8 mouse cellular contexts compared by ENCODE assay signal in genomic region chr17:80206301-80206670, GRCm38 (mm10). TPM values are rescaled to one million over a fixed set of nuclear protein-coding genes. Genes with fewer than 3 reads are reported as not detected.
A peak's percentile ranks its signal among the peaks of the same experiment; 100 is the strongest.
DNase-seq lines count a peak whose midpoint lies in the region; ATAC-seq and TF ChIP-seq lines count a peak whose summit lies in the region.

No protein-coding gene starts in this region.

- H3K4me3 ChIP-seq in gastrocnemius, adult 2 months, result peak overlapping the region; percentile 90
- H3K4me3 ChIP-seq in embryonic facial prominence, embryonic 13.5 days, result peak overlapping the region; percentile 90
- peak overlapping the region; percentile 98 for H3K4me3 ChIP-seq in intestine, postnatal 0 days (ENCODE audit: low read depth, low read length)
- H3K4me3 ChIP-seq in midbrain, embryonic 13.5 days (replicated peaks), result peak overlapping the region; percentile 83

- peak overlapping the region; percentile 98 for H3K9ac ChIP-seq in embryonic facial prominence, embryonic 13.5 days
- H3K9ac ChIP-seq in intestine, postnatal 0 days (ENCODE audit: low read depth, low read length), result peak overlapping the region; percentile 89
- peak overlapping the region; percentile 96 for H3K9ac ChIP-seq in midbrain, embryonic 13.5 days (replicated peaks)

- intact Hi-C loops in gastrocnemius, adult 2 months (cut with DNase I), result loop anchor here (5.0 kb wide), 1 partner anchor 276 kb away; the partner anchor contains the start of gene Sos1

- ATAC-seq in embryonic facial prominence, embryonic 13.5 days (ENCODE audit: insufficient number of reproducible peaks, insufficient read depth, low FRiP score, low TSS enrichment, low read depth), result peak; percentile 65
- ATAC-seq in intestine, postnatal 0 days, result peak; percentile 53
- peak; percentile 74 for ATAC-seq in midbrain, embryonic 13.5 days

- no peak for DNase-seq in gastrocnemius, adult 2 months
- no peak for DNase-seq in gastrocnemius, postnatal 25 days
- peak; percentile 54 for DNase-seq in right cerebral cortex, postnatal 4 days
- no peak for DNase-seq in right cerebral cortex, postnatal 10 days (ENCODE audit: low spot score in 2 of 2)
- no peak for DNase-seq in urinary bladder, postnatal 10 days (ENCODE audit: low spot score)

- peaks cover 9% of the 10 kb centered on the region for H3K4me1 ChIP-seq in embryonic facial prominence, embryonic 13.5 days
- no peaks in the 10 kb centered on the region; the same call in 1 of the 2 replicates for H3K4me1 ChIP-seq in intestine, postnatal 0 days (replicated peaks; ENCODE audit: control insufficient read depth, insufficient read depth, low read length)
- H3K4me1 ChIP-seq in midbrain, embryonic 13.5 days (replicated peaks), result peaks cover 29% of the 10 kb centered on the region

- H3K27ac ChIP-seq in gastrocnemius, adult 2 months, result peak overlapping the region; percentile 96
- peak overlapping the region; percentile 99 for H3K27ac ChIP-seq in embryonic facial prominence, embryonic 13.5 days
- H3K27ac ChIP-seq in intestine, postnatal 0 days (ENCODE audit: low read depth, low read length), result peak overlapping the region; percentile 94
- peak overlapping the region; percentile 99 for H3K27ac ChIP-seq in midbrain, embryonic 13.5 days

- H3K36me3 ChIP-seq in embryonic facial prominence, embryonic 13.5 days, result peaks cover 35% of the 10 kb centered on the region
- H3K36me3 ChIP-seq in intestine, postnatal 0 days (ENCODE audit: control insufficient read depth, insufficient read depth), result peaks cover 26% of the 10 kb centered on the region
- peaks cover 28% of the 10 kb centered on the region for H3K36me3 ChIP-seq in midbrain, embryonic 13.5 days

- no peaks in the 10 kb centered on the region for H3K27me3 ChIP-seq in embryonic facial prominence, embryonic 13.5 days
- no peaks in the 10 kb centered on the region for H3K27me3 ChIP-seq in intestine, postnatal 0 days (replicated peaks; ENCODE audit: control insufficient read depth, insufficient read depth, low read length)
- H3K27me3 ChIP-seq in midbrain, embryonic 13.5 days, result no peaks in the 10 kb centered on the region

- H3K4me2 ChIP-seq in embryonic facial prominence, embryonic 13.5 days, result peak overlapping the region; percentile 88
- peak overlapping the region; percentile 90 for H3K4me2 ChIP-seq in intestine, postnatal 0 days (replicated peaks; ENCODE audit: low read depth)
- peak overlapping the region; percentile 86 for H3K4me2 ChIP-seq in midbrain, embryonic 13.5 days (replicated peaks)

- 0% methylated on average over 36 of the region's 36 CpGs for WGBS in embryonic facial prominence, embryonic 13.5 days
- under 1% methylated on average over 36 of the region's 36 CpGs for WGBS in intestine, postnatal 0 days
- WGBS in midbrain, embryonic 13.5 days, result under 1% methylated on average over 36 of the region's 36 CpGs

- TF ChIP-seq CTCF in gastrocnemius, adult 2 months (IDR thresholded peaks at IDR 0.05), result no peak
- no peak for TF ChIP-seq CTCF in intestine, postnatal 0 days (IDR thresholded peaks at IDR 0.05; ENCODE audit: low read depth)

- H3K9me3 ChIP-seq in embryonic facial prominence, embryonic 13.5 days, result no peaks in the 10 kb centered on the region
- H3K9me3 ChIP-seq in intestine, postnatal 0 days (ENCODE audit: control insufficient read depth), result no peaks in the 10 kb centered on the region
- no peaks in the 10 kb centered on the region for H3K9me3 ChIP-seq in midbrain, embryonic 13.5 days

RNA-seq across cellular contexts. Expression of gene Srsf7, which starts 0.8 kb away (rescaled TPM):
- total RNA-seq in gastrocnemius, adult 2 months (2021), result 10 to 100 TPM; 29.3 to 32.9 TPM
- total RNA-seq in gastrocnemius, postnatal 25 days (2021), result 10 to 100 TPM; 23.4 to 23.9 TPM
- 693 and 708 TPM in 2 replicates for polyA plus RNA-seq in embryonic facial prominence, embryonic 13.5 days (2015; fragmentation: Nextera tagmentation; extraction: Ambion mirVana)
- polyA plus RNA-seq in intestine, postnatal 0 days (2015; fragmentation: Nextera tagmentation; extraction: Ambion mirVana), result 169 and 174 TPM in 2 replicates
- 565 and 592 TPM in 2 replicates for polyA plus RNA-seq in midbrain, embryonic 13.5 days (2015; fragmentation: Nextera tagmentation; extraction: Ambion mirVana)

RNA-seq across cellular contexts. Expression of gene Ttc39d, which starts 1.0 kb away (rescaled TPM):
- not detected for total RNA-seq in gastrocnemius, adult 2 months (2021)
- total RNA-seq in gastrocnemius, postnatal 25 days (2021), result not detected
- polyA plus RNA-seq in embryonic facial prominence, embryonic 13.5 days (2015; fragmentation: Nextera tagmentation; extraction: Ambion mirVana), result 0.12 TPM in 1 of 2 replicates, not detected in the other
- polyA plus RNA-seq in intestine, postnatal 0 days (2015; fragmentation: Nextera tagmentation; extraction: Ambion mirVana), result 0.07 TPM in 1 of 2 replicates, not detected in the other
- polyA plus RNA-seq in midbrain, embryonic 13.5 days (2015; fragmentation: Nextera tagmentation; extraction: Ambion mirVana), result 0.07 and 0.23 TPM in 2 replicates

RNA-seq across cellular contexts. Expression of gene Gemin6, which starts 18.0 kb away (rescaled TPM):
- 1 to 10 TPM; 6.0 to 7.4 TPM for total RNA-seq in gastrocnemius, adult 2 months (2021)
- total RNA-seq in gastrocnemius, postnatal 25 days (2021), result 1 to 10 TPM; 4.7 to 5.6 TPM
- polyA plus RNA-seq in embryonic facial prominence, embryonic 13.5 days (2015; fragmentation: Nextera tagmentation; extraction: Ambion mirVana), result 34.5 and 41.2 TPM in 2 replicates
- 15.0 and 15.9 TPM in 2 replicates for polyA plus RNA-seq in intestine, postnatal 0 days (2015; fragmentation: Nextera tagmentation; extraction: Ambion mirVana)
- 24.3 and 25.7 TPM in 2 replicates for polyA plus RNA-seq in midbrain, embryonic 13.5 days (2015; fragmentation: Nextera tagmentation; extraction: Ambion mirVana)
